Mouse (Mus musculus) thymus, postnatal 25 days (tissue): Measurements from ENCODE around the gene Melk.

Experiments used
- DNase-seq: peaks from one replicate; pipeline ENCODE4 v3.0.0; 2022

Gene Melk

DNA sequence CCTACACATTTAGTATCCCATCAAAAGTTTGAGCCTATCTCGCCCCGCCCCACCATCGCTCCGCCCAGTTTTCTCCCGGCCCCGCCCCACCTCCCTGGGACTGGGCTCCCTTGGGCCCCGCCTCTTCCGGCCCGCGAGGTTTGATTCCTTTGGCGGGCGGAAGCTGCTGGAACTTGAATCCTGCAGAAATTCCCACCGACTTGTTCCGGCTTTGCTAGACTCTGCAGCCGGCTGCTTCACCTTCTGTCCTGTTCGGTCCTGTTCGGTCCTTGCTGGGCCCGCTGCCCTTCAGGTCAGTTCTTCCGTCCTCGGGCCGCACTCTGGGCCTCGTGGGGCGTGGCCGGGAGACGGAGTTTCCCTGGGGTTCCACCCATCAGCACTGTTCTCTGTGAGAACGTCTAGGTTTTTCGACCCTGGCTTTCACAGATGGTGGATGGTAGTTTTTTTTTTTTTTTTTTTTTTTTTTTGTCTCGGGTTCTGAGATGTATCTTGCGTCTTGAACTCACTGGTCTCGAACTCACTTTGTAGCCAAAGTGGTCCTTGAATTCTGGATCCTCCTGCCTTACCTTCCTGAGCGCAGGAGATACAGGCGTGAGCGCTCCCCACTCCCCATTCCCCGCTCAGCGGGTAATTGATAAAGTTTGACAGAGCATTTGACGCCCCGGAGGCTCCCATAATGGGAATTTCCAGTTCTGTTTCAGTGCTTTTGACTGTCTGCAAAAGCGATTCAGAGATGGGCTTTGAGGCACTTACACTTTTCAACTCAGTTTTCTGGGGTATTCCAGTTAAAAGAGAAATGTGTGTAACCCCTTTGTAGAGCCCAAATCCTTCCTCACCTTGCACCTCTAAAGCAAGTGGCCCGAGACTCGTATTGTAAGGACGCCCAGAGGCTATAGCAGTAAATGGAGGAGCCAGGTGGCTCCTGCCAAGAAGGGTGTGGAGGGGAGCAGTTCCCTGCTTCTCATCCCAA, at the start of gene Melk:
Melk (plus strand) TSS at position 96 of the 970 bp plus-strand sequence.
- DNase-seq = peak; percentile 79

DNA sequence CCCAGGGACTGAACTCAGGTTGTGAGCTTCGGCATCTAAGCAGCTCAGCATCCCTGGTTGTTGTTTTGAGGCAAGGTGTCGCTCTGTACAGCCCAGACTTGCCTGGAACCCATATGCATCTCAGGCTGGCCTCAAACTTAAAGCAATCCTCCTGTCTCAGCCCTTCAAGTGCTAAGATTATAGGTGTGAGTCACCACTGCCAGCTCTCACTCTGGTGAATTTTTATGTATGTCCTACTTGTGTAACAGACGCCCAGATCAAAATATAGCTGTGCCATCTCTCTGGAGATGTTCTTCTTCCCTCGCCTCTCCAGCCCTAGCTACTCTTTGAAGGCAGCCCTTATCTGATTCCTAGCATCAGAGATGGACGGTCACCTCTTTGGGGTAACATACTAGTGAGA, 49.2 kb upstream of the Melk start:
- DNase-seq = no peak

DNA sequence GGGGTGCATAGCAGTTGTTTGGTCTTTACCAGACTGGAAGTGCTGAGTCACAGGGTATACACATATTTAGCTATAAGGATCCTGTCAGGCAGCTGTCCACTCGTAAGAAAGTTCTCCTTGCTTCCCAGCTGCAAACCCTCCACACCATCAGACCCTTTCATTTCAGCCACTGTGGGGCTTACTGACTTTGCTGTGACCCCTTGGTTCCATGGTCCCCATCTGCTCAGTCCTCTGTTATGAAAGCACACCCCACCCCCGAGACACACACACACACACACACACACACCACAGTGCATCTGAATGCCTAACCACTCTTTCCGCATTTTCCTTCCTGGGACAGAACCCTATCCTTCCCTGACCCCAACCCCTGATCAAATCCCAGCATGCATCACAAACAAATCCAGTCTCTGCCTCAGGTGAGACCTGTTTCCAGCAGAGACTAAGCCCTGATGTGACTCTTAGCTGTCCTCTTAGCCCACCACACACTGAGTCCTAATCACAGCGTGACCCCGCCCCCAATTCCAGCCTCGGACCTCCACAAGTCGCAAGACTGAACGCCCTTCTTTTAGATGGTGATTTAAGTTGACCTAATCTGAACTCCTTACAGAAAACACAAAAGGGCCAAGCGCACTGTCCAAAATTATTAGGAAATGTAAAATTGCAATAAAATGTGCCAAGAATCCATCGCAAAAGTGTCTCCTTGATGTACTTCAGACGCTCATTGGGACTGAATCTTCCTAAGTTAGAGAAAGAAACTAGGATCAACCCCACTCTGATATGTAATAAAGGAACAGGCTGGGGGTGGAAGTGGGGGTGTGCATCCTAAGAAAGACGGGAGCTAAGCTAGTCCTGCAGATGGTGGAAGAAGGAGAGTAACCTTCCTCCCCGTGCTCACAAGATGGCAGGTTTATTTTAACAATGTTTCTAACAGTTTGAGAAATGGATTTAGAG, 48.4 kb upstream of the Melk start:
- no peak for DNase-seq

DNA sequence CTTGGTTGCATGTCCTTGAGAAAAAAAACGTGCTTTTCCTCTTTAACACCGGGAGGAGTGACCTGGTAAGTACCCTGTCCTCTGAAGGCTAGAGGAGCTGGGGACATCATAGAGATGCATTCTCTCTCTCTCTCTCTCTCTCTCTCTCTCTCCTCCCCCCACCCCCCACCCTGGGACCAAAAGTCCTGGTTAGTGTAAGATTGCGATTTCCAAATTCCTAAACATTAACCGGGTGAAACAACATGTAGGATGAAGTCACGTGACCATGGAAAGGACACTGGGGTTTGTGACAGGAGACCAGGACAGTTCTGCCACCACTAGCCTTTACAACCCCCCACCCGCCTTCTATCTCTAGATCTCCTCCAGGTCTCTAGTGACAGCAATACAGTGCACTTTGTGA, 47.5 kb upstream of the Melk start:
- DNase-seq = no peak

DNA sequence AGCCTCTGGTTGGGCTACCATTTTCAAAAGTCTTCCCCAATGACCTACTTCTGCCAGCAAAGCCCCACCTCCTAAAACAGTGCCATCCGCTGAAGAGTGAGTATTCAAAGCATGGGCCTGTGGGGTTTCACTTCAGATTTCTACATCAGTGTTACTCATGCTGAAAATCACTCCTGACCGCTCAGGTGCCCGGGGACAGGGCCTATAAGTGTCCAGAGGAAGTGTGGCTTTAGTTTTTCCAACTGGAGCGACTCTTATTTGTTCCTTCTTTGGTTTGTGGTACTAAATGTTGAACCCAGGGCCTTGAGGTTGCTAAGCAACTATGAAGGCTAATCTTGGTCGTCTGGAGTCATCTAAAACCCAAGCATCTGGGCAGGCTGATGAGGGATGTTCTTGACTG, 46.1 kb upstream of the Melk start:
- no peak for DNase-seq

DNA sequence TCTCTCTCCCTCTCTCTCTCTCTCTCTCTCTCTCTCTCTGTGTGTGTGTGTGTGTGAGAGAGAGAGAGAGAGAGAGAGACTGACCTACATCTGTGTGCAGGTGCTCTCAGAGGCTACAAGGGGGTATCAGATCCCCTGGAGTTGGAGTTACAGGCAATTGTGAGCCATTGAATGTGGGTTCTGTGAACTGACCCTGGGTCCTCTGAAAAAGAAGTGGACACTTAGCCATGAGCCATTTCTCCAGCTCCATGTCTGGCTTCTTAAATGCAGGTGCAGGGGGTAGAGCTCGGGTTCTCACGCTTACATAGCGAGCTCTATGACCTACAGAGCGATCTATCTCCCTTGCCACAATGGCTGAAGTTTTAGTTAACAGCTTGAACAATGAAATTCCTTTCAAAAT, 41.5 kb upstream of the Melk start:
- DNase-seq = no peak

DNA sequence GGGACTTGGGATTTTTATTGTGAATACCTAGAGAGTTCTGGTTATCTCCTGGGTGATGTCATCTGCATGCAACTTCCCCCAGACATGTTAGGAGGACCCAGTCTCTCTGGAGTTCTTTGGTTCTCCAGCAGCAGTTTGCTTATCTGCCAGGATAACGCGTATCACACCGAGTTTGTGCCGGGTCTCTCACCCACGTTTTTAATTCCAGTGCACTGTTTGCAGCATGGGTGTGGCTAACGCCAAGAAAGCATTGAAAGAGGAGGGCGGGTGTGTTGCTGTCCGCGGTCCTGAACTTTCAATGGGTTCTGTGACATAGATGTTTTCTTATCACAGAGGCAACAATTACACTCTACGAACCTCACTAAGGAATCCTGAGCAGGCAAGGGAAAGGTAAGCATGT, 40.4 kb upstream of the Melk start:
- DNase-seq = peak; percentile 53

DNA sequence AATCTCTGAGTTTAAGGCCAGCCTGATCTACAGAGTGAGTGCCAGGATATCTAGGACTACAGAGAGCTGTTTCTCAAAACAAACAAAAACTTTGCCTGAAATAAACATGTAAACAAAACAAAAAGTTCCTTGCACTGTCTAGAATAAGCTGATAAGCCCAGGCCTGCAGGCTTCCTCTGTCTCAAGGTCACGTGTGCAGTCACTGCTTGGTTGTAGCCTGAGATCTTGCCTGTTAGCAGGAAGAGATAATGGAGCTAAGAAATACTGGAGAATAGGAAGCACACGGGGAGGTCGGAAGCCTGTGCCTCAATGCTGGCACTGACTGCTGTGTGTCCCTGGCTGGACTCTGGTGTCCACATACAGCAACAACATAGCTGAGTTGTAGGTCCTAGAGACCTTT, 35.2 kb upstream of the Melk start:
- DNase-seq = no peak

DNA sequence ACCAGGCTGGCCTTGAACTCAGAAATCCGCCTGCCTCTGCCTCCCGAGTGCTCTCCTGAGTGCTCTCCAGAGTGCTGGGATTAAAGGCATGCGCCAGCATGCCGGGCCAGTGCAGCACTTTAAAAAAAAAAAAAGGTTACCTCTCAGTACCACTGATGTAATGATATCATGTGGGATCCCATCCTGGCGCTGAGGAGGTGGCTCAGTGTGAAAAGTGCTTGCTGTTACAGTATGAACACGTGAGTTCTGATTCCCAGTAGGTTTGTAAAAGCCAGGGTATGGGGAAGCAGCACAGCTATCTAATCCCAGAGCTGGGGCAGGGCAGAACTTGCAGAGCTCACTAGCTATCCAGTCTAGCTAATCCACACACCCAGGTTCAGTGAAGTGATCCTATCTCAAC, 33.2 kb upstream of the Melk start:
- no peak for DNase-seq

DNA sequence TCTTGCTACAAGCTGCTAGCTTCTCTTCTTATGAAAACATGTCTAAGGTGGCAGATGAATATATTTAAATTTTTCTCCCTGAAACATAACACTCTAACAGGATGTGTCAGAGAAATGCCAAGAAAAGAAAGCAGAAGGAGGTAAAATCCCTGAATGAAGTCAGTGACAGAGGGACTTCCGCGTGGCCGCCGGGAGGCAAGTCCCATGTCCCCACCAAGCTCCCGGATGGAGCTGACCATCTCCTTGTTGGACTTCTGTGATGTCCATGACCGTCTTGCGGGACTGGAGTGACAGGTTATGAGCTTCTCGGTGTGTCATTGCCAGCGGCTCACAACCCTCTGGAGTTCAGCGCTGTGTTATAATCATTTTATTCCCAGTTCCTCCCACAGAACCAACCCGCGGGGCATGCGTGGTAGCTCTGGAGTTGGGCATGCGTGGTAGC, 31.3 kb upstream of the Melk start:
- no peak for DNase-seq

DNA sequence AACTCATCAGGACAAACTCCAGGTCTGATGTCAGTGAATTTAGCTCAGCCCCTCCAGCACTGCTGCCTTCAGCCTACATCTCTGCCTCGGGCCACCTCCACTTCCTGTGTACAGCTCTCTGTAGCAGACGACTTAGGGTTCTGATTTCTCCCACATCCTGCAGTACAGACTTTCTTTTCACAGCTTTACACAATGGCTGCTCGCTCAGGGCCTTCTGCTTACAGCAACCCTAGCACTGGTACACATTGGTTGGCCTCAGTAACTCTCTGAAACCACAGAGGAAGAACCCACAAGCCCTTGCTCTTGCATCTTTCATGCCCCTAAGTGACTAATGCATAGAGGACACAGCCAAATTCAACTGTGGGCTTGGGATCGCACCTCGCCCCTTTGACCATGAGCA, 29.5 kb upstream of the Melk start:
- peak; percentile 40 for DNase-seq

DNA sequence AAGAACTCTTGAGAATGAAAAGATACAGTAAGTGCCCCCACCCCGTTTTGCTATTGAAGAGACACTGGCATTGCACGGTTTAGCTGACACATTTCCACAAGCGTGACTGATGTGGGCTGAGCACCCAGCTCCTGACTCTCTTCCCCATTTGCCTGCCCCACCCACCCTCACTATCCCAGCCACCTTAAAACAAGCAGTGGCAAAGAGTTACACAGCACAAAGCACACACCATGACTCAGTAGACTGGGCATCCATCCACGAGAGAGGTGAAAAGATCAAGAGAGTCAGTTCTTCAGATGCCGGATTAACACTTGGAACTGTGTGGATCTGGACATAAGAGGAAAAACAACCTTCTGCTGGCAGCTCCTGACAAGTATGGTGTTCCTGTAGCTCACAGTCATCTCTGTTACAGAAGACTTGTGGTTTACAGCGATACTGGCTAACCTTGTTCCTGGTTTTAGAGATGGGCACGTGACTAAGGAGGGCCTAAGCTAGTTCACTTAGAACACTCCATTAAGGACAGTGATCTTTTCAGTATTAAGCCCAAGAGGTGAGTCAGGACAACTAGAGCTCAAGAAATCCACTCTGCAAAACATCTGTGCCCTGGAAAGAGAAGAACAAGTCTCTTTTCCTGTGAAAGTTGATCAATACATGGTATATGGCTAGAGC, 18.9 kb upstream of the Melk start:
- no peak for DNase-seq

DNA sequence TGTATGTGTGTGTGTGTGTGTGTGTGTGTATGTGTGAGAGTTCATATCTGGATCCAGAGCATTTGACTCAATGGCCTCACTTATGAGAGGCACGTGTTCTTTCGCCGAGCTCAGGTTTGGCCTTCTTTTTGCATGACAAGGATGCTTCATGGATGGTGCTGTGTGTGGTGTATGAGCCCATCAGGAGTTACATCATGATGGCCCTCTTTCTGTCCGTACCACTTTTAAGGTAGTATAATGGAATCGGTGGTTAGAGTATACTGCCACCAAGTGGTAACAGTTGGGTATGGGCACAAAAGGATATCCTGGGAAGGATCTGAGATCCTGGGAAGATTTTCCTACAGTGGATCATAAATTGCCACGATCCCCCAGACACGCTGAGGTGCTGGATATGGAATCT, 8.1 kb upstream of the Melk start:
- peak; percentile 23 for DNase-seq

DNA sequence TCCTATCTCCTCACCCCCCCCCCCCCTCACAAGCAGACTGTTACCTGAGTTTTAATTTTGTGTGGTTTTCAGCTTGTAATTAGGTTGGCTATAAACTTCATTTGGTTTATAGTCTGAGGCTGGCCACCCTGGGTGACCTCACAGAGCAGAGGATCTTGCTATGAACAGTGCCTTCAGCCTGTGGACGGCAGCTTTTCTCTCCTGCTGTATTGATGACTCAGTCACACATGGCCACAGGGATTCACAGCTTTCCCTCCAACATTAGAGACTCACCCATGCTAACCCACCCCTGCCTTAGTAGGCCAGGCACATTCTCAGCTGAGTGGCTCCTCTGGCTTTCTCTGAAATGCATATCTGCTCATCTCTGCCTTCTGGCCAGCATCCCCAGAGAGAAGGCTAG, 4.8 kb upstream of the Melk start:
- DNase-seq = no peak

DNA sequence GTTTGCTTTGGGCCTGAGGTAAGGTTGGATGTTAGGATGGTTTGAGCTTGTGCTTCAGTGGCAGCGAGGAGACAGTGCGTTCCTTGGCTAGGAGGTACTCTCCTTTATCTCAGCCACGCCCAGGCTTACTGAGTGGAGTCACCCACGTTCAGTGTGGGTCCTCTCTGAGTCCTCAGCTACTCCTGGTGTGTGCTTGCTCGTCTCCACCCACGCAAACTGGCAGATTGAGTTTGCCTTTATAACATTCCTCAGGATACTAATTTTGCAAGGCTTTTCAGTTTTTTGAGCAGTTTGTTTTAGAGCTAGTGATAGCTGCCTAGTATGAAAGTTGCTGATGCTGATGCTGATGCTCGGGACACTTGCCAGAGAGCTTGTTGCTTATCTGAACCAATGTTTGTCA, 5.9 kb downstream of the Melk start:
- DNase-seq = no peak

DNA sequence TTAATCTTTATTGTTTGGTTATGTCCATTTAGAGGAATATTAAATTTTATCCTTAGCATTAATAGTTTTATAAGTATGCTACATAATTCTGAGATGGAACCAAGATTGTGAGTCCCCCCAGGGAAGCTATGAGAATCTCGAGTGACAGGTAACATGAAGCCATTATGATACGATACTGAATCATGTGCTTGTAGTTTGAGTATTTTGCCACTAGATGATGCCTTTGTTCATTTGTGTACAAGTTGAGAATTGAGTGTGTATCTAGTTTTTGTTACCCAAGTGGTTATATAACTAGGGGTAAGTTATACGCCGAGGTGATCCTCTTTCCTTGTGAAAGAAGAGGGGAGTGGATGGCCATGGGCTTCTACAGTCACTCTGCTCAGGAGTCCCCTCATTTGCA, 9.8 kb downstream of the Melk start:
- no peak for DNase-seq

DNA sequence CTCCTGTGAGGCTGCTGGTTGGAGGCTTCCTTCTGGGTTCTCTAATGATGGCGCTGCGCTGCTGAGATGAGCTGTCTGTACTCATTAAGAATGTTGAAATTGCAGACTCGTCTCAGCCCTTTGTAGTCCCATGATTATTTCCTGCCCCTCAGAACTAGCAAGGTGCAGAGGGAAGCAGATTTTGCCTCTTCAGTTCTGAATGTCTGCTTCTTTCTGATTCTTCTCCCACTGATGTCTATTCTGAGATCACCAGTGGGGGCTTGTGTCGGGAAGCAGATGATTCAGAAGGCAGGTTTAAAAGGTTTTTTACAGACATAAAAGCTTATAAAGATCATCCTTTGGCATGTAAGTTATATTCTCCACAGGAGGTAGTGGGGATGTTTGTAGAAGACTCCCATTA, 10.2 kb downstream of the Melk start:
- no peak for DNase-seq

DNA sequence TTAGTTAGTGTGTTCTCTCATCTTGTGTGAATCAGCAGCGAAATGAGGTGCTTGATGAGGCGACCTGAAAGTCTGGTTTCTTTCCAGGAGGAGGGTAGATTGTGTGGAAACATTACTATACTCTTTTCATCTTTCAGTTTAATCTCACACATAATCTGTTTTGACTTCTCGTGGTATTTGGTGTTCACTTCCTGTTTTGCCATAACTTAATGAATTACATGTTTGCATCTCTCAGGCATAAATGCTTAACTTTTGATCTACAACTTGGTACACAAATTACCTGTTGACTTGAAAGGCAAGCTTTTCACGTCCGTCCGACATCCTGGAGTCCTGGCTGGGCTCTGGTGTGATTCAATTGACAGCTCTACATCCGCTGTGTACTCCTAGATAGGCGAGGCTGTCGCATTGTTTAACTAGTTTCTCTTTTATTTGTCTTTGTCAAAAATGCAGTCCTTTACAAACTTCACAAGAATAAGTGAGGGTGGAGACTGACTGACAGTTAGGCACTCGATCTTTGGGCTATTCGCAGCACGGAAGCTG, 15.7 kb downstream of the Melk start:
- DNase-seq = no peak

DNA sequence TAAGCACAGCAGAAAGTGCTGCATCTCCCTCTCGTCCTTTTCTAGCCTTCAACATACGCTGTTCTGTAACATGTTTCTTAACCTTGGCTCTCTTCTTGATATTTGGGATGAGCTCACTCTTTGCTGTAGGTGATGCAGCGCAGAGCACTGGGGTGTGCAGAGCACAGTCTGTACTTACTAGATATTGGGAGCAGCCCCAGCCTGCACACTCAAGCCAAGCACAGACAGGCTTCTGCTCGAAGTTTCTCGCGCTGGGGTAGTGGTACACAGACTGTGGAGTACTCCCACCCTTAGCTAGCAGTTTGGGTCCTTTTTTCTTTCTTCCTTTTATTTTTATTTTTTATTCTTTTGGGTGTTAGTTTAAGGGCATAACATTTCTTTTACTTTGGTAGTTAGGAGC, 19.8 kb downstream of the Melk start:
- no peak for DNase-seq

DNA sequence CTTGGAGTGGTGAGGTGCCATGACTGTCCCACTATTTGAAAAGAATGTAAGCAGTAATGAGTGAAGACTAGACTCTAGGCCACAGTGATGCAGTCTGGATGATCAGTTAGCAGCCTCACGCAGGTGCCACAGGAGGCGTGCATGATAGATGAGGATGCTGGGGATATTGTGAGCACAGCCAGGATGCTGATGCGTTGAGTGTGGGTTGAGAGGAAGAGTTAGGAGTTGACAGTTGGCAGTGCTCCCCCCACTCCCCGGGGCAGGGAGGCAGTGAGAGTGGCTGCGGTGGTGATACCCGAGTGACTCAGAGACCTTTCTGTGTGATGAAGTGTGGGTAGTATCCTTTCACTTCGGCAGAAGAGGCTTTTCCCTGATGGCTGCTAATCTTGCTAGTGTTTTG, 21.4 kb downstream of the Melk start:
- DNase-seq = no peak

DNA sequence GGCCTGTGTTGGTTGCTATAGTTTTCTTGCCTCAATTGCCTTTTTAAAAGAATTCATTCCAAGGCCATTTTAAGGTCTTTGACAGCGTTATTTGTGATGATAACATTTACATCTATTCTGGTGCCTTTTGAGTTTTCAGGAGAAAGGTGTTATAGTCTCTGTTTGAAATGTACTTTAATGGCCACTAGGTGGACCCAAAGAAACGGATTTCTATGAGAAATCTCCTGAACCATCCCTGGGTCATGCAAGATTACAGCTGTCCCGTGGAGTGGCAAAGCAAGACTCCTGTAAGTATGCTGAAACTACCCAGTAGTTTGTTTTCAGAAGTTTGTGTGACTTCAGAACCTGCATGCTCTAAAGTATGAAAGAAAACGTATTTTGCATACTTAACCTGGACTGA, 24.8 kb downstream of the Melk start:
- DNase-seq = no peak

DNA sequence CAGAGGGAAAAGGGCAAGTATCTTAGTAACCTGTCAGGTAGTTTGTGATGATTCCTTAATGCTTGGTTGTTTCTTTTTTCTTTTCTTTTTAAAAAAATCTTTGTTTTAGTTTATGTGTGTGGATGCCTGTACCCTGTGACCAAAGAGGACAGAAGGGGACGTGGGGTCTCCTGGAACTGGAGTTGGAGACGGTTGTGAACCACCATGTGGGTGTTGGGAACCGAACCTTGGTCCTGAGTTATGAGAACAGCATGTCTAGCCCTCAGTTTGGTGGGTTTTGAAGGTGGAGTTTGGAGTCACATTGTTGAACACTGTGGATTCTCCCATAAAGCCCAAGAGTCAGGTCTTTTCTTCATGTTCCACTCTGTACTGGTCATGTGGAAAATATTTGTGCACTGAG, 26.0 kb downstream of the Melk start:
- no peak for DNase-seq

DNA sequence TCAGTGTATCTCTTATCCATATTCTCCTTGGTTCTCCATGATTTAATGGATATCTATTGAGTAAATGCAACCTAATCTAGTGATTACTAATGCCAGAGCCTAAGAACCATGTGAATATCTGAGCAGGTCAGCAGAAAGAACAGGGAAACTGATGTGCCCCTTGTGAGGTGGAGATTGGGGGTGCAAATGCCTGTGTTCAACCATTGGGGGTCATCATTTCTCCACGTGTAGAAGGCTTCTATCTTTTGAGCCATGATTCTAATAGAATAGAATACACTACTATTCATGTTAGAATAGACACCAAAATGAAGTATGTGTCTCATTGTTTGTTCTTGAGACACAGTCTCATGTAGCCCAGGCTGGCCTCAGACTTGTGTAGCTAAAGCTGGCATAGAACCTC, 27.3 kb downstream of the Melk start:
- no peak for DNase-seq
